Comparison of ENCODE assay signal across 16 mouse cellular contexts in genomic region chr9:79346371-79347096, GRCm38 (mm10).
DNase-seq lines count a peak whose midpoint lies in the region; ATAC-seq lines count a peak whose summit lies in the region.
"Had no signal": no experiment of that assay in that cellular context is flagged by ENCODE, and none has a peak within 500 bp of the region (broad histone marks: within the 10 kb centered on the region; RNA-seq: fewer than 3 reads in every experiment).

No protein-coding gene starts in this region.

- H3K27me3 ChIP-seq in heart, embryonic 10.5 days (ENCODE audit: insufficient read depth, poor library complexity, severe bottlenecking) = no peaks in the 10 kb centered on the region
- H3K27me3 ChIP-seq: embryonic facial prominence, embryonic 12.5 days; liver, embryonic 12.5 days; midbrain, embryonic 12.5 days had no signal

- WGBS in heart, embryonic 10.5 days = 85% methylated on average over 15 of the region's 15 CpGs

- H3K9me3 ChIP-seq in heart, embryonic 10.5 days = peaks cover 6% of the 10 kb centered on the region; the same call in 1 of the 2 replicates
- H3K9me3 ChIP-seq: midbrain, embryonic 12.5 days had no signal

- DNase-seq in heart, adult 18-20 months = peak; percentile 10 to 39
- no peak for DNase-seq in heart, embryonic 10.5 days (ENCODE audit: low spot score)
- peak; percentile 4 for DNase-seq in ovary, postnatal 36 days (ENCODE audit: low spot score)
- no peak for DNase-seq in ovary, postnatal 10 days (ENCODE audit: low spot score)
- peak; percentile 70 for DNase-seq in cerebellum, adult 8-10 months
- no peak for DNase-seq in frontal cortex, postnatal 25 days (ENCODE audit: low spot score in 2 of 2)
- no peak for DNase-seq in kidney, postnatal 14 days
- DNase-seq: lung, postnatal 10 days; thymus, postnatal 4 days had no signal

- no peak overlapping the region for H3K4me3 ChIP-seq in heart, embryonic 10.5 days
- H3K4me3 ChIP-seq: embryonic facial prominence, embryonic 12.5 days; heart, adult 2 months; liver, embryonic 12.5 days; midbrain, embryonic 12.5 days had no signal

- no peak overlapping the region for H3K27ac ChIP-seq in heart, embryonic 10.5 days
- H3K27ac ChIP-seq: embryonic facial prominence, embryonic 12.5 days; heart, adult 2 months; kidney, postnatal 0 days; liver, embryonic 12.5 days; midbrain, embryonic 12.5 days had no signal

- no peaks in the 10 kb centered on the region for H3K4me1 ChIP-seq in heart, embryonic 10.5 days
- H3K4me1 ChIP-seq: embryonic facial prominence, embryonic 12.5 days; liver, embryonic 12.5 days; midbrain, embryonic 12.5 days had no signal

- no peak for ATAC-seq in megakaryocyte-erythroid progenitor cell, adult 5-6 weeks (replicated peaks; ENCODE audit: low FRiP score, low TSS enrichment, poor library complexity, severe bottlenecking)
- ATAC-seq: inflammation-experienced regulatory T-cells, adult 6 months; liver, embryonic 12.5 days had no signal

- no peaks in the 10 kb centered on the region for H3K36me3 ChIP-seq in heart, embryonic 10.5 days
- H3K36me3 ChIP-seq: embryonic facial prominence, embryonic 12.5 days; liver, embryonic 12.5 days; midbrain, embryonic 12.5 days had no signal

Comparison
In these comparisons a context has a peak if more than half of its experiments do, and no peak if none do; other contexts are left out.
1. DNase-seq: peak in heart, adult 18-20 months (2 of 2), ovary, postnatal 36 days (single experiment) and cerebellum, adult 8-10 months (single experiment); none in heart, embryonic 10.5 days (single experiment), ovary, postnatal 10 days (single experiment), frontal cortex, postnatal 25 days (0 of 2) and kidney, postnatal 14 days (single experiment).